In the genomic region with DNA sequence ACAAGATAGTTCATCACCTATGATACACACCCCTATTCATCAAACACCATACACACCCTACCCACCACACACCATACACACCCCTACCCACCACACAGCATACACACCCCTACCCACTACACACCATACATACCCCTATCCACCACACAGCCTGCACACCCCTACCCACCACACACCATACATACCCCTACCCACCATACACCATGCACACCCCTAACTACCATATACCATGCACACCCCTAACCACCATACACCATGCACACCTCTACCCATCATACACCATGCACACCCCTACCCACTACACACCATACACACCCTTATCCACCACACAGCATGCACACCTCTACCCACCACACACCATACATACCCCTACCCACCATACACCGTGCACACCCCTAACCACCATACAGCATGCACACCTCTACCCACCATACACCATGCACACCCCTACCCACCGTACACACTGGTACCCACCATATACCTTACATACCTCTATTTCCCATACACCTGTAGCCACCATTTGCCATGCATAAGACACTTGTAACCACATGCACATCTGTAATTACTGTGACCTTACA, we compare ENCODE assay signal across 15 mouse cellular contexts. TPM values are rescaled to one million over a fixed set of nuclear protein-coding genes. Genes with fewer than 3 reads are reported as not detected.
DNase-seq lines count a peak whose midpoint lies in the region; ATAC-seq and TF ChIP-seq lines count a peak whose summit lies in the region.
"Had no signal": no experiment of that assay in that cellular context is flagged by ENCODE, and none has a peak within 500 bp of the region (broad histone marks: within the 10 kb centered on the region; RNA-seq: fewer than 3 reads in every experiment).

No protein-coding gene starts in this region.

- H3K4me1 ChIP-seq in hindbrain, embryonic 11.5 days (replicated peaks; ENCODE audit: control insufficient read depth, insufficient read depth, low read length): no peaks in the 10 kb centered on the region
- no peaks in the 10 kb centered on the region for H3K4me1 ChIP-seq in hindbrain, embryonic 13.5 days (replicated peaks)
- H3K4me1 ChIP-seq in stomach, embryonic 15.5 days: no peaks in the 10 kb centered on the region
- no peaks in the 10 kb centered on the region for H3K4me1 ChIP-seq in stomach, postnatal 0 days (replicated peaks; ENCODE audit: control insufficient read depth, insufficient read depth)
- H3K4me1 ChIP-seq in hindbrain, postnatal 0 days (ENCODE audit: insufficient read depth, low read length): no peaks in the 10 kb centered on the region
- H3K4me1 ChIP-seq: intestine, embryonic 15.5 days; liver, embryonic 13.5 days had no signal

- TF ChIP-seq CTCF in stomach, postnatal 0 days (IDR thresholded peaks at IDR 0.05; ENCODE audit: low read depth): no peak
- TF ChIP-seq CTCF in hindbrain, postnatal 0 days (IDR thresholded peaks at IDR 0.05; ENCODE audit: low read depth): no peak

- no peak for TF ChIP-seq EP300 in stomach, postnatal 0 days (optimal IDR thresholded peaks at IDR 0.05)

- no peaks in the 10 kb centered on the region for H3K27me3 ChIP-seq in hindbrain, embryonic 11.5 days (ENCODE audit: control insufficient read depth, insufficient read depth, low read length)
- H3K27me3 ChIP-seq in hindbrain, embryonic 13.5 days: no peaks in the 10 kb centered on the region
- no peaks in the 10 kb centered on the region for H3K27me3 ChIP-seq in stomach, embryonic 15.5 days (replicated peaks)
- no peaks in the 10 kb centered on the region for H3K27me3 ChIP-seq in stomach, postnatal 0 days (ENCODE audit: control insufficient read depth, insufficient read depth, low read length)
- no peaks in the 10 kb centered on the region for H3K27me3 ChIP-seq in hindbrain, postnatal 0 days (ENCODE audit: insufficient read depth, low read length)
- H3K27me3 ChIP-seq: intestine, embryonic 15.5 days; liver, embryonic 13.5 days had no signal

- no peak overlapping the region for H3K27ac ChIP-seq in hindbrain, embryonic 11.5 days (ENCODE audit: low read depth, low read length)
- no peak overlapping the region for H3K27ac ChIP-seq in hindbrain, embryonic 13.5 days
- H3K27ac ChIP-seq in stomach, embryonic 15.5 days: no peak overlapping the region
- H3K27ac ChIP-seq in stomach, postnatal 0 days (replicated peaks): no peak overlapping the region
- no peak overlapping the region for H3K27ac ChIP-seq in hindbrain, postnatal 0 days
- H3K27ac ChIP-seq: gastrocnemius, adult 2 months; intestine, embryonic 15.5 days; liver, embryonic 13.5 days had no signal

- no peak overlapping the region for H3K9ac ChIP-seq in hindbrain, embryonic 11.5 days (ENCODE audit: low read depth, low read length)
- H3K9ac ChIP-seq in hindbrain, embryonic 13.5 days: no peak overlapping the region
- no peak overlapping the region for H3K9ac ChIP-seq in stomach, embryonic 15.5 days
- H3K9ac ChIP-seq in stomach, postnatal 0 days (ENCODE audit: low read length): no peak overlapping the region
- H3K9ac ChIP-seq in hindbrain, postnatal 0 days (replicated peaks; ENCODE audit: low read length): no peak overlapping the region
- H3K9ac ChIP-seq: intestine, embryonic 15.5 days; liver, embryonic 13.5 days had no signal

- H3K36me3 ChIP-seq in hindbrain, embryonic 11.5 days (ENCODE audit: control insufficient read depth, insufficient read depth, low read length): no peaks in the 10 kb centered on the region
- no peaks in the 10 kb centered on the region for H3K36me3 ChIP-seq in hindbrain, embryonic 13.5 days
- no peaks in the 10 kb centered on the region for H3K36me3 ChIP-seq in stomach, embryonic 15.5 days
- no peaks in the 10 kb centered on the region for H3K36me3 ChIP-seq in stomach, postnatal 0 days (ENCODE audit: control insufficient read depth, insufficient read depth, low read length)
- no peaks in the 10 kb centered on the region for H3K36me3 ChIP-seq in hindbrain, postnatal 0 days (ENCODE audit: insufficient read depth, low read length)
- H3K36me3 ChIP-seq: intestine, embryonic 15.5 days; liver, embryonic 13.5 days had no signal

- no peak for DNase-seq in hindbrain, embryonic 11.5 days (ENCODE audit: low spot score)
- DNase-seq in stomach, postnatal 0 days (ENCODE audit: low spot score): no peak
- DNase-seq in hindbrain, postnatal 0 days (ENCODE audit: low spot score): no peak
- no peak for DNase-seq in gastrocnemius, adult 8-10 months (ENCODE audit: low spot score in 2 of 2)
- DNase-seq in left cerebral cortex, postnatal 4 days: no peak
- DNase-seq: cerebellum, adult 18-20 months; gastrocnemius, adult 2 months; heart, postnatal 10 days; kidney, postnatal 10 days; liver, embryonic 13.5 days; lung, postnatal 10 days; right cerebral cortex, postnatal 4 days had no signal

- H3K4me2 ChIP-seq in hindbrain, embryonic 11.5 days (replicated peaks; ENCODE audit: low read depth, low read length): no peak overlapping the region
- no peak overlapping the region for H3K4me2 ChIP-seq in hindbrain, embryonic 13.5 days
- no peak overlapping the region for H3K4me2 ChIP-seq in stomach, embryonic 15.5 days
- H3K4me2 ChIP-seq in stomach, postnatal 0 days (replicated peaks; ENCODE audit: low read depth): no peak overlapping the region
- H3K4me2 ChIP-seq in hindbrain, postnatal 0 days (ENCODE audit: low read depth, low read length): no peak overlapping the region
- H3K4me2 ChIP-seq: intestine, embryonic 15.5 days; liver, embryonic 13.5 days had no signal

- H3K9me3 ChIP-seq in hindbrain, embryonic 11.5 days (ENCODE audit: control insufficient read depth, low read length): no peaks in the 10 kb centered on the region
- H3K9me3 ChIP-seq in hindbrain, embryonic 13.5 days: no peaks in the 10 kb centered on the region
- H3K9me3 ChIP-seq in stomach, embryonic 15.5 days: no peaks in the 10 kb centered on the region
- no peaks in the 10 kb centered on the region for H3K9me3 ChIP-seq in stomach, postnatal 0 days (ENCODE audit: control insufficient read depth, low read length)
- H3K9me3 ChIP-seq in hindbrain, postnatal 0 days (ENCODE audit: low read length): no peaks in the 10 kb centered on the region
- H3K9me3 ChIP-seq: intestine, embryonic 15.5 days; liver, embryonic 13.5 days had no signal

- ATAC-seq in hindbrain, embryonic 11.5 days (ENCODE audit: low FRiP score): peak; percentile 53; the same call in 1 of the 2 replicates
- no peak for ATAC-seq in hindbrain, embryonic 13.5 days (ENCODE audit: low FRiP score)
- ATAC-seq in stomach, embryonic 15.5 days (ENCODE audit: insufficient read depth, low FRiP score, low read depth): peak; percentile 49; the same call in 1 of the 2 replicates
- no peak for ATAC-seq in stomach, postnatal 0 days (ENCODE audit: low FRiP score, low TSS enrichment)
- ATAC-seq in hindbrain, postnatal 0 days: peak; percentile 28; the same call in 1 of the 2 replicates
- ATAC-seq: intestine, embryonic 15.5 days had no signal

- H3K4me3 ChIP-seq in hindbrain, embryonic 11.5 days (ENCODE audit: low read depth, low read length): no peak overlapping the region
- H3K4me3 ChIP-seq in hindbrain, embryonic 13.5 days: no peak overlapping the region
- H3K4me3 ChIP-seq in stomach, embryonic 15.5 days (replicated peaks): no peak overlapping the region
- H3K4me3 ChIP-seq in stomach, postnatal 0 days (ENCODE audit: low read depth, low read length): no peak overlapping the region
- H3K4me3 ChIP-seq in hindbrain, postnatal 0 days (ENCODE audit: low read length): no peak overlapping the region
- H3K4me3 ChIP-seq: gastrocnemius, adult 2 months; intestine, embryonic 15.5 days; liver, embryonic 13.5 days had no signal

- WGBS in hindbrain, embryonic 11.5 days: 100% methylated on average over 2 of the region's 2 CpGs
- WGBS in hindbrain, embryonic 13.5 days: 94% methylated on average over 2 of the region's 2 CpGs
- WGBS in stomach, embryonic 15.5 days: 93% methylated on average over 2 of the region's 2 CpGs
- 98% methylated on average over 2 of the region's 2 CpGs for WGBS in stomach, postnatal 0 days
- WGBS in hindbrain, postnatal 0 days: 96% methylated on average over 2 of the region's 2 CpGs

- intact Hi-C loops in left cerebral cortex, postnatal 4 days (cut with DNase I): no loop called here

RNA-seq across cellular contexts. Expression of a gene that starts 24.6 kb away (rescaled TPM):
- polyA plus RNA-seq in hindbrain, embryonic 11.5 days (2014; fragmentation: Nextera tagmentation; extraction: Ambion mirVana): 153 and 157 TPM in 2 replicates
- 171 and 175 TPM in 2 replicates for polyA plus RNA-seq in hindbrain, embryonic 13.5 days (2015; fragmentation: Nextera tagmentation; extraction: Ambion mirVana)
- polyA plus RNA-seq in stomach, embryonic 15.5 days (2015; fragmentation: Nextera tagmentation; extraction: Ambion mirVana): 143 and 148 TPM in 2 replicates
- 188 and 197 TPM in 2 replicates for polyA plus RNA-seq in stomach, postnatal 0 days (2015; fragmentation: Nextera tagmentation; extraction: Ambion mirVana)
- total RNA-seq in hindbrain, postnatal 0 days (2014; rRNA removed): 259 and 269 TPM in 2 replicates
- 245 and 250 TPM in 2 replicates for polyA plus RNA-seq in hindbrain, postnatal 0 days (2015; fragmentation: Nextera tagmentation; extraction: Ambion mirVana)
- total RNA-seq in gastrocnemius, adult 8-10 months (2022): 10 to 100 TPM; 31.2 to 39.4 (median 33.8) TPM
- total RNA-seq in left cerebral cortex, postnatal 4 days (2021): 100 to 1,000 TPM; 207 to 223 TPM

RNA-seq across cellular contexts. Expression of a gene that starts 51.9 kb away (rescaled TPM):
- polyA plus RNA-seq in hindbrain, embryonic 11.5 days (2014; fragmentation: Nextera tagmentation; extraction: Ambion mirVana): 0.03 TPM in 1 of 2 replicates, not detected in the other
- 1.3 and 1.4 TPM in 2 replicates for polyA plus RNA-seq in hindbrain, embryonic 13.5 days (2015; fragmentation: Nextera tagmentation; extraction: Ambion mirVana)
- polyA plus RNA-seq in stomach, embryonic 15.5 days (2015; fragmentation: Nextera tagmentation; extraction: Ambion mirVana): 0.12 and 0.14 TPM in 2 replicates
- polyA plus RNA-seq in stomach, postnatal 0 days (2015; fragmentation: Nextera tagmentation; extraction: Ambion mirVana): 0.02 and 0.15 TPM in 2 replicates
- 42.1 and 50.7 TPM in 2 replicates for total RNA-seq in hindbrain, postnatal 0 days (2014; rRNA removed)
- polyA plus RNA-seq in hindbrain, postnatal 0 days (2015; fragmentation: Nextera tagmentation; extraction: Ambion mirVana): 2.9 and 3.1 TPM in 2 replicates
- 1 to 10 TPM in 1 of 4 experiments, under 1 TPM in 3; 0.75 to 1.1 (median 0.82) TPM for total RNA-seq in gastrocnemius, adult 8-10 months (2022)
- 10 to 100 TPM; 21.6 to 23.4 TPM for total RNA-seq in left cerebral cortex, postnatal 4 days (2021)
- polyA plus RNA-seq: liver, embryonic 13.5 days had no signal

Comparison
In these comparisons a context has a peak if more than half of its experiments do, and no peak if none do; other contexts are left out.
1. ATAC-seq: peak in hindbrain, embryonic 11.5 days (single experiment), stomach, embryonic 15.5 days (single experiment) and hindbrain, postnatal 0 days (single experiment); none in hindbrain, embryonic 13.5 days (single experiment) and stomach, postnatal 0 days (single experiment).